Mouse (Mus musculus): ENCODE measurements around the gene Nusap1.
"Not testable (repeated sequence)": the region's sequence is repeated elsewhere in the genome, so short reads cannot be mapped to it uniquely, and the experiment has no call there.

Gene Nusap1

GRCm38 (mm10) chr2:119618199-119618982 lies at the start of gene Nusap1, which contains the start of gene Oip5:
TSS of gene Nusap1 (plus strand) at chr2:119618298.
TSS of gene Oip5 (minus strand) at chr2:119618469.
- peak; percentile 98 for DNase-seq (ENCODE audit: low read depth, low spot score)

- DNase-seq (ENCODE audit: low read depth, low spot score): no peak
Measured at GRCm38 (mm10) chr2:119572471-119572870, 45.6 kb upstream of the Nusap1 start.

GRCm38 (mm10) chr2:119581571-119581970 lies 36.5 kb upstream of the Nusap1 start:
- no peak for DNase-seq (ENCODE audit: low read depth, low spot score)

- DNase-seq (ENCODE audit: low read depth, low spot score): no peak
Measured at GRCm38 (mm10) chr2:119583439-119583838, 34.7 kb upstream of the Nusap1 start.

- no peak for DNase-seq (ENCODE audit: low read depth, low spot score)
Measured at GRCm38 (mm10) chr2:119584282-119584681, 33.8 kb upstream of the Nusap1 start.

DNA sequence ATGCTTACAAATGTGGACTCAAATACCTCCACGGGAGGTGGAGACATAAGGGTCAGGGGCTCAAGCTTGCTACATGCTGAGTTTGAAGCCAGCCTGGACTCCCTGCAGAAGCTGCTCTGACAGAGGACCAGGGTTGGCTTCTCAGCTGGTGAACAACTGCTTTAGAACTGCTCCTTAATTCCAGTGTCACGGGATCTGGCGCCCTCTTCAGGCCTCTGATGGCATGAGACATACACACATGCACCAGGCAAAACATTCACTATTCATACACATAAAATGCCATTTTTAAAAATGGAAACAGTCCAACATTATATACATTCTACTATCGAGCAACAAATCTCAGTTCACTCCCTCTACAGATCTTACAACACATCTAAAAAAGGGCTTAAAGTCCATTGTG lies 30.7 kb upstream of the Nusap1 start:
- DNase-seq (ENCODE audit: low read depth, low spot score): peak; percentile 67

GRCm38 (mm10) chr2:119591247-119591646 lies 26.9 kb upstream of the Nusap1 start:
- DNase-seq (ENCODE audit: low read depth, low spot score): no peak

- no peak for DNase-seq (ENCODE audit: low read depth, low spot score)
Measured at GRCm38 (mm10) chr2:119593765-119594112, 24.4 kb upstream of the Nusap1 start.

DNA sequence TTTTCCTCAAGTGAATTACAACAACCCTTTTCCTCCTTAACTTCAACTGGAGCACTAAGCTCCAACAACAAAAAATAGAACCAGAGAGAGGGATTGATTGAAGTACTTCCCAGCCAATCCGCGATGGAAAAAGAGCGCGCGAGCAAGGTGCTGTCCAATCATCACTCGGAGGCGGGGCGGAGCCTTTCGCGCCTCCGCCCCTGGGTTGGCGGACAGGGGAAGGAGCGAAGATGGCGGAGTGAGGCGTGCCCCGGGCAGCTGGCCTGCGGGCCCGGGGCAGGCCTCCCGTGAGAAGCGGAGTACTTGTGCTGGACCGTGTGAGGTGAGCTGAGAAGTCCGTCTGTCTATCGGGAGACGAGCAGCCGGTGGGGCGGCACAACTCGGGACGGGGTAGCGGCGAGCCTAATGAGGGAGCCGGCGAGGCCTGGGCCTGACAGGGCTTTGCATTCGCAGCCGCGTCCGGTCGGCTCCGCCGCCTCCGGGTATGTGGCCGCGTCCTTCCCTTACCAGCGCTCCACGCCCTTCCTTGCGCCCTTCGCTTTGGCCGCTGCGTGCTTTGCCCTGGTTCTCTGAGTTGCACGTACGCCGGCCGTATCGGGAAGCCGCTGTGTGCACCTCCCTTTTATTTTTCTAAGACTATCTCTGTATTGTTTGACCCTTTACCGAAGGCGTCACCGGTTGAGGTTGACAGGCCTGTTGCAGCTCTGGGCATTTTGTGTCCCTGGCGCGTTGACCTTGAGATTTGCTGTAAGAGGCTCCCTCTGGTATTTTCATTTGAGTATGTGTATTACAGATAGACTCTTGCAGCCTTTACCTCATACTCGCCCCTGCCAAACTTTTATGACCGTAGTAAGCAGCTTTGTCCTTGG lies 23.8 kb upstream of the Nusap1 start:
- DNase-seq (ENCODE audit: low read depth, low spot score): peak; percentile 97

- DNase-seq (ENCODE audit: low read depth, low spot score): no peak
Measured at GRCm38 (mm10) chr2:119595308-119595707, 22.8 kb upstream of the Nusap1 start.

GRCm38 (mm10) chr2:119596781-119597330 lies 21.2 kb upstream of the Nusap1 start:
- no peak for DNase-seq (ENCODE audit: low read depth, low spot score)

DNA sequence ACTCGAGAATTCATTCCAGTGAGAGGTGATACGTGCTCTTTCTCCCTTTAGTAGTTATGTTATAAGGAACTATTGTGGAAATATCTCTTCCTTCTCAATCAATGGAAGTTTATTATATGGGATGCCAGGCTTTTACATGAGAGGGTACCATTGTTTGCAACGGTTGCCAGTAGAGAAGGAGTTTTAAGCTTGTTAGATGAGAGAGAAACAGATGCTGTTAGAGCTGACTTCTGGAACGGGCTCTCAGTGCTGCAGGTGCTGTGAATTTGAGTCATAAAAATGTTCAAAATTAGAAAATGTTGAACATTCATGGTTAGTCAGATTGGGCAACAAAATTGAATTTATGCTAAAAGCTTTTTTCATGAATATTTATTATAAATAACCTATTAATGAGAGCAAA lies 17.1 kb upstream of the Nusap1 start:
- no peak for DNase-seq (ENCODE audit: low read depth, low spot score)

DNA sequence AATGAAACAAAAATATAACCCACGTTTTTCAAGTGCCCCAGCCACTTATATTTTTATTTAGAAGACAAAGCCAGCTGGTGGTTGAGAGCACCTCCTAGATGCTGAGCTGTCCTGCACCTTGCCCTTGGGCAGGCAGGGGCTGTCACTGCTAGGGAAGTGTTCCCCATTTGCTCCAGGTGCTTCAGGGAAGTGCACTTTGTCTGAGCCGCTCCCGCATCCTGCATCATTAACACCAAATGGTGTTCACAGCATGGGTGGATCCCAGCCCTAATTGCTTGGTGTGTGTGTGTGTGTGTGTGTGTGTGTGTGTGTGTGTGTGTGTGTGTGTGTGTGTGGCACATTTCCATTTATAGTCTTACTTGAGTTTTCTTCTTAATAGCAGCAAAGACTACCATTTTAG lies 16.5 kb upstream of the Nusap1 start:
- DNase-seq (ENCODE audit: low read depth, low spot score): not testable (repeated sequence)

DNA sequence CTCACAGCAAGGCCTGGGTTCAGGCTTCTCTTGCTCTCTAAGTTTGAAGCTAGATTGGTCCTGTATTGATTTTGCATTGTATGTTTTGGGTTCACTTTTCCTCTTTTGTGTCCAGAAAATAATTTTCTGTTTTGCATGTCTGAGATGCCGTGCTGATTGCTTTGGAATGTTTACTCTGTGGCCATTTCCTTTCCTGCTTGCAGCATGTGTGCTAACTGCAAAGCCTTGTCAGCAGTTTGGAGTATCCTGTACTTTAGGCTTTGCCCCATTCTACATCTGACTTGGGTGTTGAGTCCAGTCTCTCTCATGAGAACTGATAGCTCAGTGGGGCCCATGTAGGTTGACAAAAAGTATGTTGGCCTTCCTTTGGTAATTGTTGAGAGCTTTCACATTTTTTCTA lies 15.6 kb upstream of the Nusap1 start:
- DNase-seq (ENCODE audit: low read depth, low spot score): no peak

DNA sequence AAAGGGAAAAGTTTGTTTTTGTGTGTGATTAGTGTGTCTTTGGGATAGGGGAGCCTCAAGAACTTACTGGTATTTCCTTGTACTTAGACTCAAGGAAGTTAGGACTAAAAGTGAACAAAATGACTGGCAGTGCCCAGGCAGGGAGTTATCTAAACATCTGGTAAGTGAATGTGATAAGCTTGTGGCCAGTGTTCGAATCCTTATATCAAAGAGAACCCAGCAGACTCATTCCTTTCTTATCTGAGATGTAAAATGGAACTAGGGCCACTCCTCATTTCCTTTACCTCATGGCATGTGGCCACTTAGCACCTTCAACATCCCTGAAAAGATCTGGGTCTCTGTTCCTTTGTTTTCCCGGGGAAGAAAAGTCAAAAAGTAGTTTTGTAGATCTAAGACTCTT lies 14.2 kb upstream of the Nusap1 start:
- DNase-seq (ENCODE audit: low read depth, low spot score): no peak

GRCm38 (mm10) chr2:119605361-119605973 lies 12.6 kb upstream of the Nusap1 start:
- no peak for DNase-seq (ENCODE audit: low read depth, low spot score)

GRCm38 (mm10) chr2:119607023-119607422 lies 11.1 kb upstream of the Nusap1 start:
- no peak for DNase-seq (ENCODE audit: low read depth, low spot score)

DNA sequence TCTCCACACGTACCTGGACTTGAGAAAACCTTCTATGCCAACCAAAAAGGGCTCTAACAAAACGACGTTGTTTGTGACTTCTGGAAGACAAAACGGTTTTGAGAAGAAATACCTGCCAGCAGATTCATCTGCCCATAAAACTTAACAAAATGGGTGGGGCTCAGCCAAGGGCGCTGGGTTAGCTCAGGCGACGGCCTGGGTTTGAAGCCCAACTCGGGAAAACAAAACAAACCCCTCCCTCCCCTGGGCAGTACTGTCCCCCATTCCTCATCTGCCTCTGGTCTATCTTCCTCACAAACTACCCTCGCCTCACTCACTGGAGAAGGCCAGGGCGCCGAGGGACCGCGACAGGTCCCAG lies 278 bp upstream of the Nusap1 start:
- no peak for DNase-seq (ENCODE audit: low read depth, low spot score)

DNA sequence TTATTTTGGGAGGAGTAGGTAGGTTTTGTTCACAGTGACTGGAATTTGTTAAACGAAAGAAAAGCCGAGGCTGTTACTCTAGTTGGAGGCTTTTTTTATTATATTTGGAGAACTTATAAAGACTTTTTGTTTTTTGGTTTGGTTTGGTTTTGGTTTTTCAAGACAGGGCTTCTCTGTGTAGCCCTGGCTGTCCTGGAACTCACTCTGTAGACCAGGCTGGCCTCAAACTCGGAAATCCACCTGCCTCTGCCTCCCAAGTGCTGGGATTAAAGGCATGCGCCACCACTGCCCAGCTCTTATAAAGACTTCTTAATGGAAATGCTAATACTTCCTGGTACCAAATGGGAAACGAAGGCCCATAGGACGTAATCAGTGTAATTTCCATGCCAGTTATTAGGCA lies 904 bp downstream of the Nusap1 start:
- DNase-seq (ENCODE audit: low read depth, low spot score): not testable (repeated sequence)

- no peak for DNase-seq (ENCODE audit: low read depth, low spot score)
Measured at GRCm38 (mm10) chr2:119621302-119621701, 3.2 kb downstream of the Nusap1 start.

GRCm38 (mm10) chr2:119636781-119637180 lies 18.7 kb downstream of the Nusap1 start:
- DNase-seq (ENCODE audit: low read depth, low spot score): no peak
